Mouse (Mus musculus): ENCODE results near the gene Pafah1b3.
A peak's percentile ranks its signal among the peaks of the same experiment; 100 is the strongest.

Gene Pafah1b3

GRCm38 (mm10) chr7:25281734-25282601 lies 15.8 kb downstream of the Pafah1b3 start:
- DNase-seq (ENCODE audit: low spot score in 2 of 2), result peak; percentile 96 to 98

GRCm38 (mm10) chr7:25281166-25281733 lies 16.5 kb downstream of the Pafah1b3 start:
- DNase-seq (ENCODE audit: low spot score in 2 of 2), result peak in 1 of 2 experiments; percentile 35

- peak; percentile 78 to 89 for DNase-seq (ENCODE audit: low spot score in 2 of 2)
Observed at GRCm38 (mm10) chr7:25279861-25280791, 17.7 kb downstream of the Pafah1b3 start.

GRCm38 (mm10) chr7:25279076-25279860 lies 18.5 kb downstream of the Pafah1b3 start:
- peak; percentile 88 to 92 for DNase-seq (ENCODE audit: low spot score in 2 of 2)

- peak; percentile 85 to 89 for DNase-seq (ENCODE audit: low spot score in 2 of 2)
Observed at GRCm38 (mm10) chr7:25278341-25279075, 19.3 kb downstream of the Pafah1b3 start.

GRCm38 (mm10) chr7:25277998-25278340 lies 19.8 kb downstream of the Pafah1b3 start:
- DNase-seq (ENCODE audit: low spot score in 2 of 2), result no peak

GRCm38 (mm10) chr7:25277405-25277804 lies 20.4 kb downstream of the Pafah1b3 start:
- peak in 1 of 2 experiments; percentile 40 for DNase-seq (ENCODE audit: low spot score in 2 of 2)

- DNase-seq (ENCODE audit: low spot score in 2 of 2), result peak in 1 of 2 experiments; percentile 15
Observed at GRCm38 (mm10) chr7:25275555-25276298, 22.1 kb downstream of the Pafah1b3 start.

- no peak for DNase-seq (ENCODE audit: low spot score in 2 of 2)
Observed at GRCm38 (mm10) chr7:25274996-25275395, 22.8 kb downstream of the Pafah1b3 start.

GRCm38 (mm10) chr7:25274571-25274970 lies 23.2 kb downstream of the Pafah1b3 start:
- peak in 1 of 2 experiments; percentile 2 for DNase-seq (ENCODE audit: low spot score in 2 of 2)

GRCm38 (mm10) chr7:25273259-25274241 lies 24.2 kb downstream of the Pafah1b3 start:
- DNase-seq (ENCODE audit: low spot score in 2 of 2), result peak in 1 of 2 experiments; percentile 4

GRCm38 (mm10) chr7:25272445-25273258 lies 25.1 kb downstream of the Pafah1b3 start:
- peak in 1 of 2 experiments; percentile 1 for DNase-seq (ENCODE audit: low spot score in 2 of 2)

- DNase-seq (ENCODE audit: low spot score in 2 of 2), result no peak
Observed at GRCm38 (mm10) chr7:25271651-25272444, 25.9 kb downstream of the Pafah1b3 start.

GRCm38 (mm10) chr7:25270652-25271633 lies 26.8 kb downstream of the Pafah1b3 start:
- DNase-seq (ENCODE audit: low spot score in 2 of 2), result peak in 1 of 2 experiments; percentile 8

- peak in 1 of 2 experiments; percentile 28 for DNase-seq (ENCODE audit: low spot score in 2 of 2)
Observed at GRCm38 (mm10) chr7:25269545-25270271, 28.1 kb downstream of the Pafah1b3 start.

Data from heart, adult 9 months (tissue).